Mouse (Mus musculus): Measurements from ENCODE around the gene Olfr315.
"Not testable (repeated sequence)": the region's sequence is repeated elsewhere in the genome, so short reads cannot be mapped to it uniquely, and the experiment has no call there.

The Olfr315 gene

GRCm38 (mm10) chr11:58772888-58773287 lies at the start of gene Olfr315:
TSS of gene Olfr315 (plus strand) at chr11:58773188.
- DNase-seq (ENCODE audit: low spot score in 2 of 2): no peak

- no peak for DNase-seq (ENCODE audit: low spot score in 2 of 2)
Measured at GRCm38 (mm10) chr11:58723914-58724313, 49.1 kb upstream of the Olfr315 start, which contains the start of gene Olfr318. TSS of gene Olfr318 (minus strand) at chr11:58724014.

- DNase-seq (ENCODE audit: low spot score in 2 of 2): not testable (repeated sequence)
Measured at GRCm38 (mm10) chr11:58727896-58728650, 44.9 kb upstream of the Olfr315 start.

- peak; percentile 15 to 59 for DNase-seq (ENCODE audit: low spot score in 2 of 2)
Measured at GRCm38 (mm10) chr11:58733372-58733771, 39.6 kb upstream of the Olfr315 start.

GRCm38 (mm10) chr11:58738792-58739262 lies 34.2 kb upstream of the Olfr315 start, which contains the start of gene Olfr317:
TSS of gene Olfr317 (minus strand) at chr11:58739212.
- DNase-seq (ENCODE audit: low spot score in 2 of 2): no peak

GRCm38 (mm10) chr11:58751096-58751495 lies 21.9 kb upstream of the Olfr315 start:
- DNase-seq (ENCODE audit: low spot score in 2 of 2): peak; percentile 49 to 73

GRCm38 (mm10) chr11:58752434-58752833 lies 20.6 kb upstream of the Olfr315 start, which contains the start of gene Olfr316:
TSS of gene Olfr316 (plus strand) at chr11:58752734.
- DNase-seq (ENCODE audit: low spot score in 2 of 2): no peak

GRCm38 (mm10) chr11:58782480-58783089 lies 9.6 kb downstream of the Olfr315 start, which contains the start of gene Olfr314:
TSS of gene Olfr314 (plus strand) at chr11:58782952.
- no peak for DNase-seq (ENCODE audit: low spot score in 2 of 2)

GRCm38 (mm10) chr11:58784182-58784581 lies 11.2 kb downstream of the Olfr315 start:
- no peak for DNase-seq (ENCODE audit: low spot score in 2 of 2)

- no peak for DNase-seq (ENCODE audit: low spot score in 2 of 2)
Measured at GRCm38 (mm10) chr11:58787651-58788050, 14.7 kb downstream of the Olfr315 start.

- no peak for DNase-seq (ENCODE audit: low spot score in 2 of 2)
Measured at GRCm38 (mm10) chr11:58788346-58788745, 15.4 kb downstream of the Olfr315 start.

- no peak for DNase-seq (ENCODE audit: low spot score in 2 of 2)
Measured at GRCm38 (mm10) chr11:58789532-58789931, 16.5 kb downstream of the Olfr315 start.

GRCm38 (mm10) chr11:58790053-58790452 lies 17.1 kb downstream of the Olfr315 start:
- no peak for DNase-seq (ENCODE audit: low spot score in 2 of 2)

GRCm38 (mm10) chr11:58790646-58791045 lies 17.7 kb downstream of the Olfr315 start:
- DNase-seq (ENCODE audit: low spot score in 2 of 2): no peak

GRCm38 (mm10) chr11:58795856-58796255 lies 22.9 kb downstream of the Olfr315 start:
- no peak for DNase-seq (ENCODE audit: low spot score in 2 of 2)

- peak; percentile 65 to 80 for DNase-seq (ENCODE audit: low spot score in 2 of 2)
Measured at GRCm38 (mm10) chr11:58796850-58797249, 23.9 kb downstream of the Olfr315 start.

GRCm38 (mm10) chr11:58799747-58800146 lies 26.8 kb downstream of the Olfr315 start:
- peak; percentile 39 to 45 for DNase-seq (ENCODE audit: low spot score in 2 of 2)

GRCm38 (mm10) chr11:58801558-58802228 lies 28.7 kb downstream of the Olfr315 start, which contains the start of gene Fam183b:
TSS of gene Fam183b (minus strand) at chr11:58801960.
- DNase-seq (ENCODE audit: low spot score in 2 of 2): peak; percentile 10 to 24

GRCm38 (mm10) chr11:58803871-58804270 lies 30.9 kb downstream of the Olfr315 start:
- DNase-seq (ENCODE audit: low spot score in 2 of 2): no peak

GRCm38 (mm10) chr11:58804393-58804792 lies 31.4 kb downstream of the Olfr315 start:
- no peak for DNase-seq (ENCODE audit: low spot score in 2 of 2)

GRCm38 (mm10) chr11:58812001-58812400 lies 39.0 kb downstream of the Olfr315 start:
- no peak for DNase-seq (ENCODE audit: low spot score in 2 of 2)

- not testable (repeated sequence) for DNase-seq (ENCODE audit: low spot score in 2 of 2)
Measured at GRCm38 (mm10) chr11:58814700-58815099, 41.7 kb downstream of the Olfr315 start, which contains the start of gene Olfr313. TSS of gene Olfr313 (plus strand) at chr11:58815000.
